Mouse (Mus musculus): ENCODE measurements around the gene Nucks1. TPM values are rescaled to one million over a fixed set of nuclear protein-coding genes. Genes with fewer than 3 reads are reported as not detected.

Gene Nucks1
- polyA plus RNA-seq (2015; fragmentation: Nextera tagmentation; extraction: Ambion mirVana): 46.8 and 48.3 TPM in 2 replicates

DNA sequence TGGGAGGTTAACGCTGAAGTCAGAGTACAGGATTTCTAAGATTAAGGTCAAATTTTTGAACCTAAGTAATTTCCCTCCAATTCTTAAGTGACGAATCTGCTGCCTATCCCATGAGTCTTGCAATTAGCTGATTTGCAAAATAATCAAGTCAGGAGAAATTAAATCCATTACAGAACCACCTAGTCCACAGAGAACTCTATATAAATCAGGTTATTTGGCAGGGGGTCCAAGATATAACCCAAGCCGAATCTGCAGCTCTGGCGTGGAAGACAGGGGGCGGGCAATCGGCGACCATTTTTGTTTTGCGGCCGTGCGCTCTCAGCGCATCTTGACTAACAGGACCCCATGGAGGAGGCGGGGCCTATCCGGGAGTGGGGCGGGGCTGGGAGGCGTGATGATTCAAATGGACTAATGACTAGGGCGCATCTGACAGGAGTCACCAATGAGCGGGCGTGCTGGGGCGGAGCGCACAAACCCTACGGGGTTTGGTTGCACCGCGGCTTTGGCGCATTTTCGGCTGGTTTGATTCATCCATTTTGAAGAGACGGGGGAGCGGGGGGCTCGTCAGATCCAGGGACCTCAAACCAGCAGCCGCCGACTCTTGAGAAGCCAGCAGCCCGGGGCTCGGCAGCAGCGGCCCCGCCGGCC, at the start of gene Nucks1:
TSS of gene Nucks1 (plus strand) at position 534 of the 648 bp plus-strand sequence.
- Histone ChIP-seq H3K4me1 (replicated peaks) (peaks cover 19% of the 10 kb centered on the region), H3K4me2 (peak within 1 kb of the TSS; percentile 60), H3K27me3 (peaks cover 13% of the 10 kb centered on the region; the same call in 1 of the 2 replicates), H3K36me3 (no peaks in the 10 kb centered on the region), H3K4me3 (peak within 1 kb of the TSS; percentile 82), H3K9ac (peak within 1 kb of the TSS; percentile 94), H3K9me3 (no peaks in the 10 kb centered on the region), H3K27ac (replicated peaks) (peak within 1 kb of the TSS; percentile 99)
- ATAC-seq (ENCODE audit: low FRiP score, low read depth): peak; percentile 99
- under 1% methylated on average over 35 of the region's 35 CpGs for WGBS

GRCm38 (mm10) chr1:131861811-131862210, 48.5 kb upstream of the Nucks1 start:
- Histone ChIP-seq H3K4me2 (no peak overlapping the region), H3K36me3 (no peaks in the 10 kb centered on the region), H3K9me3 (no peaks in the 10 kb centered on the region), H3K27me3 (no peaks in the 10 kb centered on the region), H3K9ac (no peak overlapping the region), H3K4me3 (no peak overlapping the region), H3K4me1 (replicated peaks) (no peaks in the 10 kb centered on the region), H3K27ac (replicated peaks) (no peak overlapping the region)
- ATAC-seq (ENCODE audit: low FRiP score, low read depth): no peak
- 85% methylated on average over 4 of the region's 4 CpGs for WGBS

DNA sequence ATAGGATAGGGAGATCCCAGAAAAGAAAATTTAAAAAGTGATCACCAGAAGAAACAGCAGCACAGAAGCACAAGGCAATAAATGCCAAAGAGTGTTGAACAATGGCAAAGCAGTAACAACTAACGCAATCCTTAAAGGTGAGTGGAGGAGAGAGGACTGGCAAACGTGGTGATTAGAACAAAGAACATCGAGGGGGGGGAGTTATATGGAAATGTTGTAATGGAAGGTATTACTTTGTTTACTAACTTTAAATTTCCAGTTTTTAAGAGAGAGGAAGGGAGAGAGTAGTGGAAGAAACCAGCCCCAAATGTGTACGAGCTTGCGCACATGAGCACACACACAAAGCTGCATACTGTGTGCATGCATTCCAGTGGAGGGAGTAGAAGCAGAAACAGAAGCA, 44.7 kb upstream of the Nucks1 start:
- no peak overlapping the region for H3K9ac ChIP-seq
- no peaks in the 10 kb centered on the region for H3K36me3 ChIP-seq
- 0 out of 2 replicates have a peak, but pooled peaks cover 4% of the 10 kb centered on the region for H3K27me3 ChIP-seq
- peaks cover 7% of the 10 kb centered on the region for H3K4me1 ChIP-seq (replicated peaks)
- H3K4me2 ChIP-seq: no peak overlapping the region
- H3K27ac ChIP-seq (replicated peaks): no peak overlapping the region
- H3K4me3 ChIP-seq: no peak overlapping the region
- H3K9me3 ChIP-seq: no peaks in the 10 kb centered on the region
- no peak for ATAC-seq (ENCODE audit: low FRiP score, low read depth)
- 78% methylated on average over 5 of the region's 5 CpGs for WGBS

GRCm38 (mm10) chr1:131866304-131866999, 43.9 kb upstream of the Nucks1 start:
- H3K27ac ChIP-seq (replicated peaks): no peak overlapping the region
- H3K9me3 ChIP-seq: no peaks in the 10 kb centered on the region
- 0 out of 2 replicates have a peak, but pooled peaks cover 4% of the 10 kb centered on the region for H3K27me3 ChIP-seq
- no peak overlapping the region; the same call in 1 of the 2 replicates for H3K4me3 ChIP-seq
- no peak overlapping the region for H3K4me2 ChIP-seq
- H3K36me3 ChIP-seq: no peaks in the 10 kb centered on the region
- H3K4me1 ChIP-seq (replicated peaks): peaks cover 7% of the 10 kb centered on the region
- 0 out of 2 replicates have a peak, but pooled peaks have one; percentile 44 for ATAC-seq (ENCODE audit: low FRiP score, low read depth)
- 83% methylated on average over 6 of the region's 6 CpGs for WGBS
- H3K9ac ChIP-seq: no peak overlapping the region

GRCm38 (mm10) chr1:131867093-131867945, 43.0 kb upstream of the Nucks1 start, which contains the start of gene Rab29:
Gene Rab29 (plus strand): TSS chr1:131867224.
- 2% methylated on average over 46 of the region's 46 CpGs for WGBS
- peak within 1 kb of the TSS; percentile 30 for H3K9ac ChIP-seq
- peaks cover 7% of the 10 kb centered on the region for H3K4me1 ChIP-seq (replicated peaks)
- H3K27me3 ChIP-seq: 0 out of 2 replicates have a peak, but pooled peaks cover 4% of the 10 kb centered on the region
- no peak within 1 kb of the TSS for H3K27ac ChIP-seq (replicated peaks)
- ATAC-seq (ENCODE audit: low FRiP score, low read depth): peak; percentile 96
- H3K4me3 ChIP-seq: peak within 1 kb of the TSS; percentile 53
- peak within 1 kb of the TSS; percentile 74 for H3K4me2 ChIP-seq
- H3K9me3 ChIP-seq: no peaks in the 10 kb centered on the region
- no peaks in the 10 kb centered on the region for H3K36me3 ChIP-seq

DNA sequence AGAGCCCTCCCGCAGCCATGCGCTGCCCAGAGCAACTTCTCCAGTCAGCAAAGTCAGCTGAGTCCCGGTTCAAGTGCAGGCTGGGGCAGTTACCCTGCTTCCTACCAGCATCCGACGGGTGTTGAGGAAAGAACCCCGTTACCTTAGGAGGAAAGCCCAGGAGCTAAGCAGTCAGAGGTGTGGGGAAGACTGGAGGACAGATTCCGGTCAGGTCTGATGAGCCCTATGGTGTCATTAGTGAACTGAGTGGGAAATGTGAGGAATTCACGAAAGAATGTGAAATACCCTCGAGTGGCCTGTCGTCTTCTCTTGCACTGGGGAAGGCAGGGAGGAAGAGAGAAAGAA, 42.4 kb upstream of the Nucks1 start:
- 26% methylated on average over 10 of the region's 10 CpGs for WGBS
- 0 out of 2 replicates have a peak, but pooled peaks cover 4% of the 10 kb centered on the region for H3K27me3 ChIP-seq
- H3K27ac ChIP-seq (replicated peaks): no peak overlapping the region
- H3K36me3 ChIP-seq: no peaks in the 10 kb centered on the region
- H3K4me1 ChIP-seq (replicated peaks): peaks cover 7% of the 10 kb centered on the region
- peak overlapping the region; percentile 30; the same call in 1 of the 2 replicates for H3K9ac ChIP-seq
- H3K9me3 ChIP-seq: no peaks in the 10 kb centered on the region
- H3K4me2 ChIP-seq: peak overlapping the region; percentile 74
- H3K4me3 ChIP-seq: peak overlapping the region; percentile 53
- ATAC-seq (ENCODE audit: low FRiP score, low read depth): peak; percentile 10; the same call in 1 of the 2 replicates

DNA sequence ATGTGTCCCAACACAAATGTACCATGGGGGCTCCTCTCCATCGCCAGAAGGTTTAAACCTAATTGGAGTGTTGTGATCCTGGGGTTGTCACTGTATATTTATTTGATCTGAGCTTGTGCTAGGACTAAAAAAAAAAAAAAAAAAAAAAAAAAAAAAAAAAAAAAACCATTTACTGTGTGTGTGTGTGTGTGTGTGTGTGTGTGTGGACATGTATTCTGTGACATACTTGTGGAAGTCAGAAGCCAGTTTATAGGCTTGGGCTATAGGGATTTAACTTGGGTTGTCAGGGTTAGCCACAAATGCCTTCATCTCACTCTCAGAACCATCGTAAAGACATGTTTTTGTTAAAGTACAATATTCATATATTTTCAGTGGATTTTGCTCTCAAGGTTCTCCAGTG, 40.8 kb upstream of the Nucks1 start:
- H3K4me3 ChIP-seq: no peak overlapping the region
- ATAC-seq (ENCODE audit: low FRiP score, low read depth): no peak
- H3K4me1 ChIP-seq (replicated peaks): peaks cover 7% of the 10 kb centered on the region
- H3K27ac ChIP-seq (replicated peaks): no peak overlapping the region
- no peak overlapping the region for H3K4me2 ChIP-seq
- 0 out of 2 replicates have a peak, but pooled peaks cover 4% of the 10 kb centered on the region for H3K27me3 ChIP-seq
- no peaks in the 10 kb centered on the region for H3K9me3 ChIP-seq
- H3K36me3 ChIP-seq: no peaks in the 10 kb centered on the region
- 85% methylated on average over 2 of the region's 2 CpGs for WGBS
- H3K9ac ChIP-seq: no peak overlapping the region

DNA sequence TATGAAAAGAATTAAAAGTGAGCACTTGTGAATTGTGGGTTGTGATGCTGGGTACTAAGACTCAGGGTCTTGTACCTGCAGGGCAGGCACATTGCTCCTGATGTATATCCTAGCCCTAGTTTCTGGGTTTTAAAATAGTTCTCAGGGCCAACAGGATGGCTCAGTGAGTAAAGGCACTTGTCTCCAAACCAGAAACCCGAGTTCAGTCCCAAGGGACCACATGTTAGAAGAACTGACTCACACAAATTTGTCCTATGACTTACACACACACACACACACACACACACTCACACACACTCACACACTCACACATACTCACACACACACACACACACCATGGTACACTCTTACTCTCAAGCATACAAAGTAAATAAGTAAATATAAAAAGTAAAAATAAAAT, 37.5 kb upstream of the Nucks1 start:
- 58% methylated on average over 1 of the region's 1 CpGs for WGBS
- no peak overlapping the region for H3K4me3 ChIP-seq
- ATAC-seq (ENCODE audit: low FRiP score, low read depth): no peak

DNA sequence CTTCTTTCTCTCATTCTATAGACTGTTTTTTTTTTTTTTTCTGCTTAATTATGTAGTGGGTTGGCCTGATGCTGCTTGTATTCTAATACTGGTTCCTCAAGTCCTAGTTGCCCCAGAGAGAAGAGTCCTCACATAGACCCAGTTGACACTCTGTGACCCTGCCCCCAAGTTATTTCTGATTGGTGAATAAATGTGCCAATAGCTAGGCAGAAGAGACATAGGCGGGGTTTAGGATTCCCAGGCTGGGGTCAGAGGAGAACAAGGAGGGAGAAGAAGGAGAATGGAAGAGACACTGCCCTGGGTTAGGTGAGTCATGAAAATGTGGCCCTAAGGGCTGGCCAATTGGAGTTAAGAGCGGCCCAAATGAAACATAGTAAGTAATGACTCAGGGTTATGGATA, 30.5 kb upstream of the Nucks1 start:
- no peak overlapping the region for H3K4me3 ChIP-seq
- H3K9ac ChIP-seq: no peak overlapping the region
- no peaks in the 10 kb centered on the region for H3K36me3 ChIP-seq
- no peaks in the 10 kb centered on the region for H3K9me3 ChIP-seq
- H3K4me1 ChIP-seq (replicated peaks): no peaks in the 10 kb centered on the region
- ATAC-seq (ENCODE audit: low FRiP score, low read depth): no peak
- H3K4me2 ChIP-seq: no peak overlapping the region
- 69% methylated on average over 2 of the region's 2 CpGs for WGBS
- no peak overlapping the region for H3K27ac ChIP-seq (replicated peaks)
- H3K27me3 ChIP-seq: no peaks in the 10 kb centered on the region

More for the DNA sequence above, 37.5 kb upstream of the Nucks1 start:
- Histone ChIP-seq H3K9ac (no peak overlapping the region), H3K4me1 (replicated peaks) (peaks cover 3% of the 10 kb centered on the region), H3K9me3 (no peaks in the 10 kb centered on the region), H3K27me3 (0 out of 2 replicates have a peak, but pooled peaks cover 3% of the 10 kb centered on the region), H3K36me3 (no peaks in the 10 kb centered on the region), H3K4me2 (no peak overlapping the region), H3K27ac (replicated peaks) (no peak overlapping the region)

GRCm38 (mm10) chr1:131882787-131883186, 27.5 kb upstream of the Nucks1 start:
- no peak for ATAC-seq (ENCODE audit: low FRiP score, low read depth)
- Histone ChIP-seq H3K4me2 (no peak overlapping the region), H3K36me3 (no peaks in the 10 kb centered on the region), H3K9me3 (no peaks in the 10 kb centered on the region), H3K4me3 (no peak overlapping the region), H3K27ac (replicated peaks) (no peak overlapping the region), H3K27me3 (no peaks in the 10 kb centered on the region), H3K9ac (no peak overlapping the region), H3K4me1 (replicated peaks) (no peaks in the 10 kb centered on the region)
- 67% methylated on average over 2 of the region's 2 CpGs for WGBS

DNA sequence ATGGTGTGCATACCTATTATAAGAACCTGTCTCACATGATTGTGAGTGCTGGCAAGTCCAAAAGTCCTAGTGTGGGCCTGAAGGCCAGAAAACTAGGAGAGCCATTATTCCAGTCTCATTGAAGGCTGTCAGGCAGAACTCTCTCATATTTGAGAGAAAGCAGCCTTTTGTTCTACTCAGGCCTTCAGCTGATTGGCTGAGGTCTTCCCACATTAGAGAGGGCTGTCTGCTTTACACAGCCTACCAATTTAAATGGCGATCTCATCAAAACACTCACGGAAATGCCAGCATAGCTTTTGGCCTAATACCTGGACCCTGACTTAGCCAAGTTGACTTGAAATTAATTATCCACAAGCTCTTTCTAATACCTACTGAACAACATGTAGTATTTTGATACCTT, 24.2 kb upstream of the Nucks1 start:
- no peaks in the 10 kb centered on the region for H3K36me3 ChIP-seq
- 69% methylated on average over 2 of the region's 2 CpGs for WGBS
- H3K27ac ChIP-seq (replicated peaks): no peak overlapping the region
- H3K27me3 ChIP-seq: no peaks in the 10 kb centered on the region
- no peak for ATAC-seq (ENCODE audit: low FRiP score, low read depth)
- H3K4me3 ChIP-seq: no peak overlapping the region
- no peaks in the 10 kb centered on the region for H3K9me3 ChIP-seq
- H3K4me2 ChIP-seq: no peak overlapping the region
- H3K4me1 ChIP-seq (replicated peaks): no peaks in the 10 kb centered on the region
- no peak overlapping the region for H3K9ac ChIP-seq
